Mouse (Mus musculus): ENCODE data around the gene Lhfp. TPM values are rescaled to one million over a fixed set of nuclear protein-coding genes. Genes with fewer than 3 reads are reported as not detected.

Lhfp gene
- polyA plus RNA-seq (2012; rRNA removed): 6.9 and 7.8 TPM in 2 replicates

DNA sequence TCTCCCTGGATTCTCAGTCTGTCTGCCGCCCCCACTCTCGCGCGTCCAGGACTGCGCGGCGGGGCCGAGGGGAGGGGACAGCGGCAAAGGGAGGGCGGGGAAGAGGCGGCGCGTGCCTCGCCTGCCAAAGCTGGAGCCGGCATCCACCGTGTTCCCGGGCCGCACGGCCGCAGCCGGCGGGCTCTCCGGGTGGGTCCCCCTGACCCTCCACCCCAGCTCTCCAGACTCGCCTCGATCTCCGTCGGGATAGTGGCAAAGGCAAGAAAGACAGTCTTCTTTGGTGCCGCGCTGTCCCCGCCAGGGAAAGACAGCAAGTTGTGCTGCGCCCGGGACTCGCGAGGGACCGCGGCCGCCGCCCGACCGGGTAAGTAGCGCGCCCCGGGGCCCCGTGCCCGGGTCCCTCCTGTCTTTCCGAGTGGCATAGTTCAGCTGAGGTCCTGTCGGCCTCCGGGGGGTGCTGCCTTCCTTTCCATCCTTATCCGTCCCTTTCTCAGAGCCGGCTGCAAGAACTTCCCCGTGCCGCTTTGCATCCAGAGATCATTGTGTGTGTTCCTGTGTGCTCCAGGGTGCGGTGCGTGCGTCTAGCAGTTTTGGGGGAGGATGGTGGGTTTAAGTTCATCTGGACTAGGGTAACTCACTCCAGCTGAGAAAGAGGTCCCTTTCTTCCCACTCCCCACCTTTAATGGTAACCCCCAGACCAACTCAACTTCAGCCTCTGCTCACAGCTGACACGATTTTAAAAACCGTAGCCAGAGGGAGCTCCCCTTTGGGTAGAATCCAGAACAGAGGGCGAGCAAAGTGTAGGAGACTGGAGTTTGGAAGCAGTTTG, at the start of gene Lhfp:
Lhfp (plus strand) TSS at position 118 of the 829 bp plus-strand sequence.

DNA sequence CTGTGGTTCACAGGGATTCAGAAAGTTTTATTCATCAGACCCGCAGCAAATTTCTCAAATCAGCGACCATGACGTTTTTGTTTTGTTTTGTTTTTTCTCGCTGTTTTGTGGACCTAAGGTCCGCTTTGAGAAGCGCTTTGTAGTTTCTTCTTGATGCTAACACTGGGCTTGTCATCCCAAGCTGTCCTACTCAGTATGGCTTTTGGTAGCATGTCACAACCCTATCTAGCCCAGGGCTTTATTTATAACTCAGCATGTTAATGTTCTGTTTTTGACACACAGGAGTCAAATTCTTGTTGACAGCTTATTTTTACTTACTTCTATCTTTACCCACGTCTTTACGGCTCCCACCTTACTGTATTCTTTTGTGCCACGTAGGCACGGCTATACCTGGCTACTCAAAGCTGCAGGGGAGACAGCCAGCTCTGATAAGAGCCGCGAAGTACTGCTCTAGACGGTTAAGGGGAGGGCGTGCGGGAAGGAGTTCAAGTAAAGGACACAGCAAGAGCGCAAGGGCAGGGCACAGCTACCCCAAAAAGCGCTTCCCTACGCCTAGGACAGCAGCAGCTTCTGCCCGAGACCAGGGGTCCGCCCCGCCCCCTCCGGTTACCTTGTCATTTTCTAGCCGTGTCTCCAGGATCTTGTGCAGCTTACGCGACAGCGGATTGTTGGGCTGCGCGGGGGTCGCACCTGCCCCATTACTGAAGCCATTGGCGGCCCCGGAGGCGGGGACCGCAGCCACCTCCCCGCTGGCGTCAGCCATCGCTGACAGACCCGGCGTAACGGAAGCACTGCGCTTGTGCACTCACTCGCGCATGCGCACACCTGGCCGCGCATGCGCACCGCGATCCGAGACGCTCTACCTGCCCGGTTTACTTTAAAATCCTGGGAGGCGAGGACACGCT, 24.6 kb upstream of the Lhfp start, which contains the start of gene Cog6:
Cog6 (minus strand) TSS at position 802 of the 905 bp plus-strand sequence.

Other genes starting within 250 kb of the Lhfp start
- 9.7 and 9.8 TPM in 2 replicates for gene Cog6, start 24.3 kb upstream of the Lhfp start, polyA plus RNA-seq (2012; rRNA removed)